Mouse (Mus musculus): ENCODE measurements around the gene Trub2. TPM values are rescaled to one million over a fixed set of nuclear protein-coding genes. Genes with fewer than 3 reads are reported as not detected.

Gene Trub2
- polyA plus RNA-seq, 1 experiment, result 0.20 TPM

GRCm38 (mm10) chr2:29764831-29765230, 23.5 kb downstream of the Trub2 start:
- H3K4me1 ChIP-seq (ENCODE audit: control insufficient read depth), result no peaks in the 10 kb centered on the region
- TF ChIP-seq TAL1 (IDR thresholded peaks at IDR 0.05; ENCODE audit: low read length) (no peak), GATA1 (IDR thresholded peaks at IDR 0.05; ENCODE audit: low read length) (no peak)
- H3K27me3 ChIP-seq (ENCODE audit: control insufficient read depth), result peaks cover 4% of the 10 kb centered on the region
- no peak overlapping the region for H3K4me3 ChIP-seq (replicated peaks)
- no peaks in the 10 kb centered on the region for H3K9me3 ChIP-seq (ENCODE audit: control insufficient read depth, low read length)
- no peaks in the 10 kb centered on the region for H3K36me3 ChIP-seq (ENCODE audit: control insufficient read depth)

- TF ChIP-seq GATA1 (IDR thresholded peaks at IDR 0.05; ENCODE audit: low read length), result no peak
- no peak for TF ChIP-seq TAL1 (IDR thresholded peaks at IDR 0.05; ENCODE audit: low read length)
- no peaks in the 10 kb centered on the region for H3K4me1 ChIP-seq (ENCODE audit: control insufficient read depth)
- no peak overlapping the region for H3K4me3 ChIP-seq (replicated peaks)
- H3K27me3 ChIP-seq (ENCODE audit: control insufficient read depth), result peaks cover 42% of the 10 kb centered on the region
- H3K36me3 ChIP-seq (ENCODE audit: control insufficient read depth), result no peaks in the 10 kb centered on the region
- H3K9me3 ChIP-seq (ENCODE audit: control insufficient read depth, low read length), result peaks cover 6% of the 10 kb centered on the region
Measured at GRCm38 (mm10) chr2:29755693-29756092, 32.6 kb downstream of the Trub2 start.

- Histone ChIP-seq H3K9me3 (ENCODE audit: control insufficient read depth, low read length) (peaks cover 6% of the 10 kb centered on the region), H3K36me3 (ENCODE audit: control insufficient read depth) (no peaks in the 10 kb centered on the region), H3K27me3 (ENCODE audit: control insufficient read depth) (peaks cover 66% of the 10 kb centered on the region), H3K4me3 (replicated peaks) (no peak overlapping the region), H3K4me1 (ENCODE audit: control insufficient read depth) (no peaks in the 10 kb centered on the region)
- TF ChIP-seq TAL1 (IDR thresholded peaks at IDR 0.05; ENCODE audit: low read length), result no peak
- TF ChIP-seq GATA1 (IDR thresholded peaks at IDR 0.05; ENCODE audit: low read length), result no peak
Measured at GRCm38 (mm10) chr2:29752397-29752796, 35.9 kb downstream of the Trub2 start.

- peaks cover 73% of the 10 kb centered on the region for H3K27me3 ChIP-seq (ENCODE audit: control insufficient read depth)
- no peaks in the 10 kb centered on the region for H3K4me1 ChIP-seq (ENCODE audit: control insufficient read depth)
- no peak for TF ChIP-seq GATA1 (IDR thresholded peaks at IDR 0.05; ENCODE audit: low read length)
- TF ChIP-seq TAL1 (IDR thresholded peaks at IDR 0.05; ENCODE audit: low read length), result no peak
- no peaks in the 10 kb centered on the region for H3K36me3 ChIP-seq (ENCODE audit: control insufficient read depth)
- peak within 1 kb of the TSS; percentile 17 for H3K4me3 ChIP-seq (replicated peaks)
- H3K9me3 ChIP-seq (ENCODE audit: control insufficient read depth, low read length), result peaks cover 6% of the 10 kb centered on the region
Measured at GRCm38 (mm10) chr2:29751497-29751896, 36.8 kb downstream of the Trub2 start, which contains the start of gene Gm13420. Gene Gm13420, minus strand, starts transcription at chr2:29751685.

- Histone ChIP-seq H3K4me3 (replicated peaks) (no peak overlapping the region), H3K4me1 (ENCODE audit: control insufficient read depth) (no peaks in the 10 kb centered on the region), H3K9me3 (ENCODE audit: control insufficient read depth, low read length) (peaks cover 6% of the 10 kb centered on the region), H3K36me3 (ENCODE audit: control insufficient read depth) (no peaks in the 10 kb centered on the region), H3K27me3 (ENCODE audit: control insufficient read depth) (peaks cover 83% of the 10 kb centered on the region)
- TF ChIP-seq TAL1 (IDR thresholded peaks at IDR 0.05; ENCODE audit: low read length) (no peak), GATA1 (IDR thresholded peaks at IDR 0.05; ENCODE audit: low read length) (no peak)
Measured at GRCm38 (mm10) chr2:29748499-29748898, 39.8 kb downstream of the Trub2 start.

GRCm38 (mm10) chr2:29747852-29748251, 40.5 kb downstream of the Trub2 start:
- H3K36me3 ChIP-seq (ENCODE audit: control insufficient read depth), result no peaks in the 10 kb centered on the region
- H3K9me3 ChIP-seq (ENCODE audit: control insufficient read depth, low read length), result peaks cover 6% of the 10 kb centered on the region
- TF ChIP-seq TAL1 (IDR thresholded peaks at IDR 0.05; ENCODE audit: low read length) (no peak), GATA1 (IDR thresholded peaks at IDR 0.05; ENCODE audit: low read length) (no peak)
- H3K4me3 ChIP-seq (replicated peaks), result no peak overlapping the region
- no peaks in the 10 kb centered on the region for H3K4me1 ChIP-seq (ENCODE audit: control insufficient read depth)
- peaks cover 77% of the 10 kb centered on the region for H3K27me3 ChIP-seq (ENCODE audit: control insufficient read depth)

- peaks cover 71% of the 10 kb centered on the region for H3K27me3 ChIP-seq (ENCODE audit: control insufficient read depth)
- peaks cover 3% of the 10 kb centered on the region for H3K9me3 ChIP-seq (ENCODE audit: control insufficient read depth, low read length)
- no peaks in the 10 kb centered on the region for H3K4me1 ChIP-seq (ENCODE audit: control insufficient read depth)
- no peak overlapping the region for H3K4me3 ChIP-seq (replicated peaks)
- H3K36me3 ChIP-seq (ENCODE audit: control insufficient read depth), result no peaks in the 10 kb centered on the region
- no peak for TF ChIP-seq GATA1 (IDR thresholded peaks at IDR 0.05; ENCODE audit: low read length)
- TF ChIP-seq TAL1 (IDR thresholded peaks at IDR 0.05; ENCODE audit: low read length), result no peak
Measured at GRCm38 (mm10) chr2:29747188-29747782, 41.0 kb downstream of the Trub2 start.

GRCm38 (mm10) chr2:29744256-29744655, 44.0 kb downstream of the Trub2 start:
- Histone ChIP-seq H3K36me3 (ENCODE audit: control insufficient read depth) (peaks cover 10% of the 10 kb centered on the region), H3K9me3 (ENCODE audit: control insufficient read depth, low read length) (no peaks in the 10 kb centered on the region; the same call in 1 of the 2 replicates), H3K4me3 (replicated peaks) (no peak overlapping the region), H3K27me3 (ENCODE audit: control insufficient read depth) (peaks cover 44% of the 10 kb centered on the region), H3K4me1 (ENCODE audit: control insufficient read depth) (no peaks in the 10 kb centered on the region)
- no peak for TF ChIP-seq GATA1 (IDR thresholded peaks at IDR 0.05; ENCODE audit: low read length)
- TF ChIP-seq TAL1 (IDR thresholded peaks at IDR 0.05; ENCODE audit: low read length), result no peak

- no peaks in the 10 kb centered on the region for H3K4me1 ChIP-seq (ENCODE audit: control insufficient read depth)
- H3K4me3 ChIP-seq (replicated peaks), result no peak overlapping the region
- H3K9me3 ChIP-seq (ENCODE audit: control insufficient read depth, low read length), result no peaks in the 10 kb centered on the region
- peaks cover 15% of the 10 kb centered on the region for H3K27me3 ChIP-seq (ENCODE audit: control insufficient read depth)
- peaks cover 39% of the 10 kb centered on the region for H3K36me3 ChIP-seq (ENCODE audit: control insufficient read depth)
- no peak for TF ChIP-seq TAL1 (IDR thresholded peaks at IDR 0.05; ENCODE audit: low read length)
- TF ChIP-seq GATA1 (IDR thresholded peaks at IDR 0.05; ENCODE audit: low read length), result no peak
Measured at GRCm38 (mm10) chr2:29741207-29741606, 47.1 kb downstream of the Trub2 start.

- no peaks in the 10 kb centered on the region for H3K27me3 ChIP-seq (ENCODE audit: control insufficient read depth)
- TF ChIP-seq TAL1 (IDR thresholded peaks at IDR 0.05; ENCODE audit: low read length) (no peak), GATA1 (IDR thresholded peaks at IDR 0.05; ENCODE audit: low read length) (no peak)
- H3K9me3 ChIP-seq (ENCODE audit: control insufficient read depth, low read length), result no peaks in the 10 kb centered on the region
- peaks cover 56% of the 10 kb centered on the region for H3K36me3 ChIP-seq (ENCODE audit: control insufficient read depth)
- no peak overlapping the region for H3K4me3 ChIP-seq (replicated peaks)
- no peaks in the 10 kb centered on the region for H3K4me1 ChIP-seq (ENCODE audit: control insufficient read depth)
Measured at GRCm38 (mm10) chr2:29739368-29739767, 48.9 kb downstream of the Trub2 start.
